Mouse (Mus musculus) heart, embryonic 11.5 days (tissue): Measurements from ENCODE around the gene Ddx21. TPM values are rescaled to one million over a fixed set of nuclear protein-coding genes. Genes with fewer than 3 reads are reported as not detected.

Experiments used
- ATAC-seq: fragments of 200-750 bp; cut with Nextera tagmentation; replicated peaks from 2 replicates; pipeline ENCODE4 v1.8.0; 2017; ENCODE audit warnings: moderate library complexity; ENCODE audit not compliant: insufficient number of reproducible peaks, low FRiP score, low TSS enrichment
- H3K27ac ChIP-seq: fragments of 300-500 bp; sonication (generic); 2 replicates; pipeline ENCODE4 v1.5.1; 2014; ENCODE audit warnings: mild to moderate bottlenecking, low read depth, low read length
- H3K27me3 ChIP-seq: fragments of 300-500 bp; sonication (generic); 2 replicates; pipeline ENCODE4 v1.6.1; 2014; ENCODE audit warnings: mild to moderate bottlenecking, low read length, mixed read lengths; ENCODE audit not compliant: control insufficient read depth, insufficient read depth
- H3K36me3 ChIP-seq: fragments of 300-500 bp; sonication (generic); 2 replicates; pipeline ENCODE4 v1.6.1; 2014; ENCODE audit warnings: mild to moderate bottlenecking, low read length, moderate library complexity, mixed read lengths; ENCODE audit not compliant: control insufficient read depth, insufficient read depth
- H3K4me1 ChIP-seq: fragments of 300-500 bp; sonication (generic); 2 replicates; pipeline ENCODE4 v1.6.1; 2014; ENCODE audit warnings: low read length; ENCODE audit not compliant: control insufficient read depth, insufficient read depth
- H3K4me2 ChIP-seq: fragments of 300-500 bp; sonication (generic); 2 replicates; pipeline ENCODE4 v1.6.1; 2014; ENCODE audit warnings: mild to moderate bottlenecking, moderate library complexity
- H3K4me3 ChIP-seq: fragments of 300-500 bp; sonication (generic); 2 replicates; pipeline ENCODE4 v1.5.1; 2014; ENCODE audit warnings: low read depth, low read length
- H3K9ac ChIP-seq: fragments of 300-500 bp; sonication (generic); 2 replicates; pipeline ENCODE4 v1.6.1; 2014; ENCODE audit warnings: mild to moderate bottlenecking, low read depth, low read length, moderate library complexity
- H3K9me3 ChIP-seq: fragments of 300-500 bp; sonication (generic); replicated peaks from 2 replicates; pipeline ENCODE4 v1.6.1; 2016; ENCODE audit warnings: low read length; ENCODE audit not compliant: control insufficient read depth
- WGBS: fragments of 180-500 bp; shearing (Covaris S2); extraction: QIAGEN DNeasy Blood & Tissue Kit; methylation state at CpG from one replicate; pipeline ENCODE4 v1.1.7; 2014; ENCODE audit not compliant: insufficient replicate concordance; 5-methylcytosine and 5-hydroxymethylcytosine counted together
- polyA plus RNA-seq: library from polyadenylated mRNA; unstranded; fragments of >200 nt; fragmentation: Nextera tagmentation; extraction: Ambion mirVana; gene quantifications from 2 replicates; pipeline ENCODE4 v1.2.1, GENCODE M21; 2014

Ddx21 gene
- 20.8 and 21.4 TPM in 2 replicates for polyA plus RNA-seq

GRCm38 (mm10) chr10:62602177-62603040, at the start of gene Ddx21:
Gene Ddx21, minus strand, starts transcription at chr10:62602281.
- Histone ChIP-seq H3K4me2 (peak within 1 kb of the TSS; percentile 98), H3K4me3 (peak within 1 kb of the TSS; percentile 74), H3K9ac (peak within 1 kb of the TSS; percentile 78), H3K9me3 (no peaks in the 10 kb centered on the region), H3K27me3 (no peaks in the 10 kb centered on the region), H3K27ac (peak within 1 kb of the TSS; percentile 69), H3K4me1 (peaks cover 3% of the 10 kb centered on the region), H3K36me3 (peaks cover 7% of the 10 kb centered on the region)
- WGBS: 6% methylated on average over 53 of the region's 53 CpGs
- peak; percentile 86 for ATAC-seq

- H3K9ac ChIP-seq: peak within 1 kb of the TSS; percentile 91
- H3K4me1 ChIP-seq: peaks cover 9% of the 10 kb centered on the region
- H3K9me3 ChIP-seq: no peaks in the 10 kb centered on the region
- peak within 1 kb of the TSS; percentile 97 for H3K4me3 ChIP-seq
- peak; percentile 98 for ATAC-seq
- H3K4me2 ChIP-seq: peak within 1 kb of the TSS; percentile 68
- WGBS: under 1% methylated on average over 88 of the region's 89 CpGs
- H3K36me3 ChIP-seq: peaks cover 5% of the 10 kb centered on the region; the same call in 1 of the 2 replicates
- H3K27ac ChIP-seq: peak within 1 kb of the TSS; percentile 93
- no peaks in the 10 kb centered on the region for H3K27me3 ChIP-seq
Observed at GRCm38 (mm10) chr10:62650881-62651810, 49.1 kb upstream of the Ddx21 start, which contains the start of gene Ddx50. Gene Ddx50, minus strand, starts transcription at chr10:62651218.

- no peaks in the 10 kb centered on the region for H3K27me3 ChIP-seq
- no peak for ATAC-seq
- peak overlapping the region; percentile 68 for H3K4me2 ChIP-seq
- 0% methylated on average over 17 of the region's 17 CpGs for WGBS
- H3K36me3 ChIP-seq: peaks cover 5% of the 10 kb centered on the region; the same call in 1 of the 2 replicates
- H3K27ac ChIP-seq: peak overlapping the region; percentile 93
- peak overlapping the region; percentile 97 for H3K4me3 ChIP-seq
- peak overlapping the region; percentile 91 for H3K9ac ChIP-seq
- peaks cover 9% of the 10 kb centered on the region for H3K4me1 ChIP-seq
- H3K9me3 ChIP-seq: no peaks in the 10 kb centered on the region
Observed at GRCm38 (mm10) chr10:62650358-62650782, 48.3 kb upstream of the Ddx21 start.

DNA sequence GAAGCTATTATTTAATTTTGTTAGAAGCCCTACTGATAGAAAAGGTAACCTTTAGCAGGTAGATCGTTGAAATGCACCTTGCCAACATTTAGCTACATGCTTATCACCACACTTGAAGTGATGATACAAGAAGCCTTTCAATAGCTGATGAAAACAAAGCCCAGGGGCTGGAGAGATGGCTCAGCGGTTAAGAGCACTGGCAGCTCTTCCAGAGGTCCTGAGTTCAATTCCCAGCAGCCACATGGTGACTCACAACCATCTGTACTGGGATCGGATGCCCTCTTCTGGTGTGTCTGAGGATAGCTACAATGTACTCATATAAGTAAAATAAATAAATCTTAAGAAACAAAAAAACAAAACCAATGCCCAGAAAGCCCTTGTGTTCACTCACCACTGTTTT, 2.1 kb upstream of the Ddx21 start:
- no peak for ATAC-seq
- Histone ChIP-seq H3K9me3 (no peaks in the 10 kb centered on the region), H3K4me2 (no peak overlapping the region), H3K4me1 (peaks cover 3% of the 10 kb centered on the region), H3K27ac (no peak overlapping the region), H3K27me3 (no peaks in the 10 kb centered on the region), H3K9ac (no peak overlapping the region), H3K4me3 (no peak overlapping the region), H3K36me3 (no peaks in the 10 kb centered on the region)
- 75% methylated on average over 3 of the region's 3 CpGs for WGBS

DNA sequence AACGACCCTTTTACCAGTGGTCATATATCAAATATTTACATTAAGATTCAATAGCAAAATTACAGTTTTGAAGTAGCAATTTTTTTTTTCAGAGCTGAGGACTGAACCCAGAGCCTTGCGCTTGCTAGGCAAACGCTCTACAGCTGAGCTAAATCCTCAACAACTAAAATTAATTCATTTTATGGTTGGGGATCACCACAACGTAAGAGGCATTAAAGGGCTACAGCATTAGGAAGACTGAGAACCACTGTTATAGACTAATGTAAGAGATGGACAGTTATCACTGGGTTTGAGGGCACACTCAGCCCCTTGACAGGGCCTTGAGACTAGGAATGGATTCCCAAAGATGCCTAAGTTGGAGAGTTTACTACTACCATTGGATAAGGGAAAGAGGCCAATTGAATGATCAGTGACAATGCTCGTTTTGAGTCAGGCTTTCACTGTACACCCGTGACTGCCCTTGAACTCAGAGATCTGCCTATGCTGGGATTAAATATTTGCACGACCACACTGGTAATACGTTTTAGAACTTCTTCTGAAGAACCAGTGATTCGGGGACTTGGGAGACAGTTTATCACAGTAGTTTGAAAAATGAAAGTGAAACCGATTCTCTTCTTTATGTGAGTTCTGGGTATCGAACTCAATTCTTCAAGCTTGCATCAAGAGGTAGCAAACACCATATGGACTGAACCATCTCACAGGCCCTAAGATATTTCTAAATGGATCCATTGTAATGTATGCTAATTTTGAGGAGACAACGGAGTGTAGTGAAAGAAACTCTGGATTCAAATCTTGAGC, 1.4 kb upstream of the Ddx21 start:
- no peak overlapping the region for H3K4me2 ChIP-seq
- 84% methylated on average over 12 of the region's 12 CpGs for WGBS
- H3K27ac ChIP-seq: no peak overlapping the region
- no peak overlapping the region for H3K4me3 ChIP-seq
- H3K36me3 ChIP-seq: no peaks in the 10 kb centered on the region; the same call in 1 of the 2 replicates
- no peak overlapping the region for H3K9ac ChIP-seq
- no peaks in the 10 kb centered on the region for H3K9me3 ChIP-seq
- peaks cover 3% of the 10 kb centered on the region for H3K4me1 ChIP-seq
- H3K27me3 ChIP-seq: no peaks in the 10 kb centered on the region
- no peak for ATAC-seq

DNA sequence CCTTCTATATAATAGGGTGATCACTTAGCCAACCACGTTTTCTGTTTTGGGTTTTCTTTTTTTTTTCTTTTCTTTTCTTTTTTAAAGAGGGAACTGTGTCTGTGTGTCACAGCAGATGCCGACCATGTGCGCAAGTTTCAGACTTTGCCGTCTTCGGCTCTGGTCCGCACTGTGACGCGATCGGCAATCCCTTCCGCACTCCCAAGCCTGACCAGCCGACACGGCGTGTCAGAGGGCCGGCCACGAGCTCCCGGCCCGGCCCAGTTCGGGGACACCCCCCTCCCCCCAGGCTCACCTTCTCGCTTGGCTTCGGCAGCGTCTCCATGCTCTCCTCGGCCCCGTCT, 276 bp downstream of the Ddx21 start:
- Histone ChIP-seq H3K4me2 (peak overlapping the region; percentile 98), H3K4me3 (peak overlapping the region; percentile 74), H3K9me3 (no peaks in the 10 kb centered on the region), H3K27me3 (no peaks in the 10 kb centered on the region), H3K27ac (peak overlapping the region; percentile 69), H3K9ac (peak overlapping the region; percentile 78), H3K36me3 (peaks cover 8% of the 10 kb centered on the region), H3K4me1 (peaks cover 3% of the 10 kb centered on the region)
- under 1% methylated on average over 23 of the region's 23 CpGs for WGBS
- peak; percentile 70; the same call in 1 of the 2 replicates for ATAC-seq

DNA sequence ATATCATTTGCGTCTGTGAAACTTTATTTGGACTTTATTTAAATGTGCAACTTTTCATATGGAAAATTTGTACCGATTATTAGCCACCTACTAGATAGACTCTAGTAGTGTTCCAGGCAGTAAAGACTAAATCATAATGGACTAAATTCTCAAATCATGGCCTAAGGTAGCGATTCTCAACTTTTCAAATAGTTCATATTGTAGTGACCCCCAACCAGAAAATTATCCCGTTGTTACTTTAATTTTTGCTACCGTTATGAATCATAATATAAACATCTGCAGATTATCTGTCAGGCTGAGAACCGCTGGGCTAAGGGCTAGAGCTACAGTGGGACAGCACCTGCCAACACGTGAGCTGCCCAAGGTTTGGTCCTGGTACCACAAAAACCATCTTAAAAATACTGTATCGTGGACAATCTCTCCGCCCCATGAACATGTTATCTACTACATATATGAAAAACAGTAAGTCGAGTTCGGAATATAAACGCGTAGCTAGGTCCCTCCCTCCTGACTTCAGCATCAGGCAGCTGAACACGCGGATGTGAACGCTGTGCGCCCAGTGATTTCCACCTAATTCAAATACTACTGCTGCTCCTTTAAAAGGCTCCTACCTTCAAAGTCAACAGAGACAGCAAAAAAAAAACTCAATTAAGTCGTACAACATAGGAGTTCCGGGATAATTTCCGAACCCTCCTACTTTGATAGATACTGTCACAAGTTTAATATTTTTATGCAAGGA, 859 bp downstream of the Ddx21 start:
- no peaks in the 10 kb centered on the region for H3K9me3 ChIP-seq
- H3K4me3 ChIP-seq: peak overlapping the region; percentile 74
- H3K4me2 ChIP-seq: peak overlapping the region; percentile 98
- 10% methylated on average over 20 of the region's 20 CpGs for WGBS
- H3K9ac ChIP-seq: peak overlapping the region; percentile 78; the same call in 1 of the 2 replicates
- no peak overlapping the region for H3K27ac ChIP-seq
- H3K4me1 ChIP-seq: peaks cover 3% of the 10 kb centered on the region
- no peak for ATAC-seq
- peaks cover 10% of the 10 kb centered on the region for H3K36me3 ChIP-seq
- H3K27me3 ChIP-seq: no peaks in the 10 kb centered on the region
